Mouse (Mus musculus) G1E (cell line): ENCODE data around the gene Rab3il1. TPM values are rescaled to one million over a fixed set of nuclear protein-coding genes. Genes with fewer than 3 reads are reported as not detected.
A peak's percentile ranks its signal among the peaks of the same experiment; 100 is the strongest.

ENCODE experiments used
- ATAC-seq: 2 replicates; pipeline ENCODE4 v1.8.0; 2016; ENCODE audit warnings: mild to moderate bottlenecking; ENCODE audit not compliant: insufficient number of reproducible peaks, poor library complexity, low FRiP score, severe bottlenecking; ENCODE audit errors: extremely low read depth
- DNase-seq: peaks from one replicate; pipeline ENCODE4 v3.0.0; 2012; ENCODE audit warnings: low spot score
- H3K27me3 ChIP-seq: 2 replicates; pipeline ENCODE4 v1.6.1; 2012; ENCODE audit warnings: mild to moderate bottlenecking, low read length, inconsistent platforms; ENCODE audit not compliant: insufficient read depth
- H3K36me3 ChIP-seq: replicated peaks from 2 replicates; pipeline ENCODE3; 2012; ENCODE audit warnings: mild to moderate bottlenecking, inconsistent platforms
- H3K4me1 ChIP-seq: 2 replicates; pipeline ENCODE4 v1.6.1; 2012; ENCODE audit warnings: low read depth, low read length, inconsistent platforms, mixed read lengths; ENCODE audit not compliant: insufficient read depth
- H3K4me3 ChIP-seq: 2 replicates; pipeline ENCODE4 v1.5.1; 2012; ENCODE audit warnings: low read depth, mild to moderate bottlenecking, inconsistent platforms, low read length, moderate library complexity, mixed read lengths
- H3K9me3 ChIP-seq: replicated peaks from 2 replicates; pipeline ENCODE4 v1.6.1; 2012; ENCODE audit warnings: inconsistent platforms
- CTCF ChIP-seq: IDR thresholded peaks from 2 replicates; pipeline ENCODE4 v1.5.1; 2012; ENCODE audit warnings: low read depth, low read length, inconsistent platforms, mixed read lengths
- GATA1 ChIP-seq: IDR thresholded peaks from 2 replicates; pipeline ENCODE4 v1.6.1; 2012; ENCODE audit warnings: borderline replicate concordance, low read length, inconsistent platforms, mixed read lengths
- GATA2 ChIP-seq: IDR thresholded peaks from 2 replicates; pipeline ENCODE4 v1.6.1; 2012; ENCODE audit warnings: low read depth, low read length, inconsistent platforms, borderline replicate concordance
- POLR2AphosphoS5 ChIP-seq: IDR thresholded peaks from 2 replicates; pipeline ENCODE4 v1.6.1; 2012; ENCODE audit warnings: low read depth, low read length, inconsistent platforms; ENCODE audit not compliant: insufficient replicate concordance
- TAL1 ChIP-seq: conservative IDR thresholded peaks from 2 replicates; pipeline ENCODE4 v1.6.1; 2012; ENCODE audit warnings: low read depth, low read length, inconsistent platforms, mixed read lengths
- polyA plus RNA-seq: library from polyadenylated mRNA; stranded (reverse); fragments of >175 nt; gene quantifications from 2 replicates; pipeline ENCODE4 v1.2.3, GENCODE M21; 2012
- total RNA-seq, 2 experiments: library from RNA; stranded (forward) in 1 of 2; stranded (reverse) in 1 of 2; fragments of 200-1000 nt in 1 of 2; fragments of >200 nt in 1 of 2; fragmentation: Nextera tagmentation in 1 of 2; gene quantifications; 2 replicates each; pipeline ENCODE4 v1.2.3; 2014 to 2017

Rab3il1 gene
- total and polyA plus RNA-seq, 3 experiments, result 2.7 to 25.4 (median 4.2) TPM

DNA sequence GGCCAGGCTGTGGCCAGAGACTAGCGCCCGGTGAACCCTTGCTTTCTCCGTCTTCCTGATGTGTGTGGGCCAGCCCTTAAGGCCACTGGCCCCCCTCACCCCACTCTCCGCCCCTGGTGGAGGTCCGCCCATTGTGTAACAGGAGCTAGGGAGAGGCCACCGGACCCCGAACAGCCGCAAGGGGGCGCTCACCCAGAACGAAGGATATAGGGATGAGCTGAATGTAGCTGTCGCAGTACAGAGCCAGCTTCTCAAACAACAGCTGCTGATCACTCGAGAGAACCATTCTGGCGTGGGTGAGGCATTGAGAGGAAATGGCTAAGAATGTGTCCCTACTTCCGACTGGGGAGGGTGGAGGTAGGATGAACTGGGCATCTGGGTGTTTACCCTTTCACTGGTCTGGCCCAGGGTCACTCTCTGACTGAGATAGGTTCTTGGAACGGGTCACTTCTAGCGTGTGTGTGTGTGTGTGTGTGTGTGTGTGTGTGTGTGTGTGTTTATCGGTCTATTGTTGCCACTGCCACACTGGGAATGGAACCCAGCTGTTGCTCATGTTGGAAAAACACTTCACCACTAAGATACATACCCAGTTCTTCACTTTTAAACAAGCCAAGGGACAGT is 8.3 kb upstream of the Rab3il1 start:
- Histone ChIP-seq H3K36me3 (no peaks in the 10 kb centered on the region), H3K4me3 (peak overlapping the region; percentile 62; the same call in 1 of the 2 replicates), H3K27me3 (peaks cover 11% of the 10 kb centered on the region; the same call in 1 of the 2 replicates), H3K9me3 (no peaks in the 10 kb centered on the region), H3K4me1 (peaks cover 73% of the 10 kb centered on the region)
- TF ChIP-seq POLR2AphosphoS5, result no peak
- TF ChIP-seq CTCF, result peak; percentile 52; the same call in 1 of the 2 replicates
- DNase-seq, result peak; percentile 53
- no peak for ATAC-seq

DNA sequence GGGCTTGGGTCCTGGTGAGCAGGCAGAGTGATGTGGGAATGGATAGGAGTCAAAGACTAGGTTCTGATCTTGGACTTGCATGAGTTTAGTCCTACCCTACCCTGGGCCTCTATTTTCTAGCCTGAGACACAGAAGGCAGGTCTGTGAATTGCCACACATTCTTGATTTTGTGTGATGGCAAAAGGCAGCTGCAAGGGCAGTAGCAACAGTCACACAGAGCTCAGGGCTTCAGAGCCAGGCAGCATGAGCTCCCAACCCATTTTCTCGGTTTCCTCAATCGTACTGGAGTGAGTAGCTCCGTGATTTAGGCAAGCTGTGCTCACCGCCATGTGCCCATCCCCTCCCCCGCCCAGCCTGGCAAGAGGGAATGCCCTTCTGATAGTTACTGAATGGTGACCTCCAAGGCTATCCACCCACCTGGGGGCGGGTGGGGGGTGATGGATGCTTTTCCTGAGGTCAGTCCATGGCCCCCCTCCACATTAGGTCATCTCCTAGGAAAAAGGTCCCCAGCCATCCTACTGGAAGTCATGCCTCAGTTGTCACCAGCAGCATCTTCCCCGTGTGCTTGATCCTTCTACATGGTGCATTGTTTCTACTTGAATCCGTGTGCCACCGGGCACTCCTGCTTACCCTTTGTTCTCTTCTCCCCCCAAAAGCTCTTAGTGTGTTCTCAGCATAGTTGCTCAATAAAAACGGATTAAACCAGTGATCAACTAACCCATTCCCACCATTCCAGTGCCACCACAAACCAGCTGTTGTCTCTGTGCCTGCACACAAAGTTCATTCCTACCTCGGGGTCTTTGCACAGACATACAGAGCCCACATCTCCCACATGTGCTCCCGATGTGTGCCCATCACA is 4.0 kb upstream of the Rab3il1 start:
- TF ChIP-seq POLR2AphosphoS5 (no peak), CTCF (no peak), GATA1 (no peak), GATA2 (no peak), TAL1 (no peak)
- no peak overlapping the region for H3K4me3 ChIP-seq
- DNase-seq (no peak), ATAC-seq (no peak)
- H3K27me3 ChIP-seq, result peaks cover 22% of the 10 kb centered on the region
- no peaks in the 10 kb centered on the region for H3K36me3 ChIP-seq
- peaks cover 41% of the 10 kb centered on the region for H3K4me1 ChIP-seq
- peaks cover 3% of the 10 kb centered on the region for H3K9me3 ChIP-seq

DNA sequence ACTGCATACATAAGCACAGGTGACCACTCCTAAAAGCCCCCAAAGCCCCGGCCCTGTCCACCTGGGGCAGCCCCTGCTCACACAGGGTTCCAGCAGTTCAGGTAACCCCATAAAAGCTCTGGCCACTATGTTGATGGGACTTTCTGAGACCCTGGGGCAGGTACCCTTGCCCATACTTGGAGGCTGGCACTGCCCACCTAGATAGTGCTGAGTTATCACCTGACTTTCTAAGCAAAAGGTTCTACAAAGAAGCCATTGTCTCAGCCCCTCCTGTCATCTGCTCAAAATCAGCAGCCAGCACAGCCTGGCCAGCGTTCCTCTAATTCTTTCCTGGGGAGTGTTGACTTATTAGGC is 3.4 kb upstream of the Rab3il1 start:
- ATAC-seq (no peak), DNase-seq (no peak)
- Histone ChIP-seq H3K9me3 (peaks cover 5% of the 10 kb centered on the region), H3K27me3 (peaks cover 22% of the 10 kb centered on the region), H3K36me3 (no peaks in the 10 kb centered on the region), H3K4me1 (peaks cover 35% of the 10 kb centered on the region), H3K4me3 (no peak overlapping the region)
- TF ChIP-seq POLR2AphosphoS5 (no peak), TAL1 (no peak)

DNA sequence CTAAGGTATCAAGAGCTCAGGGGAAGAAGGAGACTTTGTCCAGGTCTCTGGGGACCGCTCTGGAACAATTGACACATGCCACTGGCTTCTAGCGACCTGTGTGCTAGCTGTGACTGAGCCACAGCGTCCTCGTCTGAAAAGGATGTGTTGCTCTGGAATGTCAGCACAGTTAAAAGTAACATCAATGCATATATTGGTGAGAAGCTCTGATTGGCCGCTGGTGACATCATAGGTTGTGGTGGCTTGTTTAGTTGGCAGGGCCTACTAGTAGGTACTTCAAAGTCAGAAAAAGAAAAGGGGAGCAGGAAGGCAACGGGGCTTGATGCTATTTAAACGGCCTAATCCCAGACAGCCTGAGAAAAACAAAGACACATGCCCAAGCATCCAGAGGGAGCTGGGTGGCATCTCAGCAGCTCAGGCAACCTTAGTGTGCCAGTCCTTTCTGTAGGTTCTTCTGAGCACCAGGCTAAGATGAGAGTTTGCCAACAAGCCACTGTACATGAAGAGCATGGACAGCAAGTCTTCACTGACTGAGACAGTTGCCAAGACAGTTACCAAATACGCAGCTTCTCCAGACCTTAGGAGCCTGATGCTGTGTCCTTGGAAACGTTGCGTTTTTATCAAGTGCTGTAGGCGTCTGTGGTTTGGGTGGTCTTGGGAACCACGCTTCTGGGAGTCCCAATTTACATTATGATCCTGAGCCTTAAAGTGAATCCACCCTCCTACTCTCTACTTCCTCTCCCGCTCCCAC is 2.6 kb upstream of the Rab3il1 start:
- ATAC-seq (no peak), DNase-seq (no peak)
- Histone ChIP-seq H3K27me3 (peaks cover 22% of the 10 kb centered on the region), H3K36me3 (no peaks in the 10 kb centered on the region), H3K4me3 (no peak overlapping the region), H3K4me1 (peaks cover 29% of the 10 kb centered on the region), H3K9me3 (peaks cover 5% of the 10 kb centered on the region)
- TF ChIP-seq GATA2, result no peak
- no peak for TF ChIP-seq GATA1
- no peak for TF ChIP-seq TAL1

DNA sequence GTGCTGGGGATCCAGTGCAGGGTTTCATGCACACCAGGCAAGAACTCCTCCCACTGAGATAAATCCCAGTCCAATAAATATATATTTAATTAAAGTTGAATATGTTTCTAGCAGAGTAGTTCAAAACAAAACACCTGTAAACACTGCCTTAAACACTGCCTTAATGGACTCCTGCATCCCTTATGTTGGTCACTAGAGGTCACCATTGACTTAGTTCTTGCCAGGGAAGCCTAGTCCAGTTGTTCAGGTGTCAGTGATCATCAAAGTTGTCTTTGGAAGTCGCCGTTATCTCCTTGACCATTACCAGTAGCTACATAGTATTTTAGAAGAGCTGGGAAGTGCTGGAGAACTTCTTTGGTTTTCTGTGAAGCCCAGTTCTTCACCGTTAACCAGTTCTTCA is 1.1 kb upstream of the Rab3il1 start:
- H3K36me3 ChIP-seq, result no peaks in the 10 kb centered on the region
- DNase-seq, result no peak
- ATAC-seq, result no peak
- H3K4me3 ChIP-seq, result no peak overlapping the region
- peaks cover 5% of the 10 kb centered on the region for H3K9me3 ChIP-seq
- TF ChIP-seq CTCF (peak; percentile 43; the same call in 1 of the 2 replicates), TAL1 (no peak)
- peaks cover 22% of the 10 kb centered on the region for H3K27me3 ChIP-seq
- peaks cover 24% of the 10 kb centered on the region for H3K4me1 ChIP-seq

DNA sequence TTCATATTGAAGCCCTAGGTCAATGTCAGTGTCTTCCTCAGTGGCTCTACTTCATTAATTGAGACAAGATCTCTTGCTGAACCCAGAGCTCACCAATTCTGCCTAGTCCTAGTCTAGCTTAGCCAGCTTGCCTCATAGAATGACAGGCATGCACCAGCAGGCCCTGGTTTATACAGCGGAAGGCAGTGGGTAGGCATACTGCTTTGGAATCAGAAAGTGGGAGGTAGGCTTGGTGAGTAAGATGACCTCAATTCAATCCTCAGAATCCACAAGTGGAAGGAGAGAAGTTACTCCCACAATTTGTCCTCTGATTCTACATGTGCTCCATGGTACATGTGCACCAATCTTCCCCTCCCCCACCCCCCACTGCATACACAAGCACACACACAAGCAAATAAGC is 2.2 kb downstream of the Rab3il1 start:
- TF ChIP-seq GATA2 (no peak), GATA1 (no peak), TAL1 (no peak), POLR2AphosphoS5 (no peak), CTCF (no peak)
- H3K27me3 ChIP-seq, result peaks cover 15% of the 10 kb centered on the region
- H3K4me1 ChIP-seq, result peaks cover 11% of the 10 kb centered on the region
- no peak overlapping the region for H3K4me3 ChIP-seq
- ATAC-seq (no peak), DNase-seq (no peak)
- peaks cover 5% of the 10 kb centered on the region for H3K9me3 ChIP-seq
- H3K36me3 ChIP-seq, result no peaks in the 10 kb centered on the region
